Mouse (Mus musculus) liver, adult 2 months (tissue): ENCODE data around the gene Fam178b.

Experiments used
- CTCF ChIP-seq: fragments of 200-500 bp; IDR thresholded peaks from 2 replicates; pipeline ENCODE4 v1.5.1; 2011; ENCODE audit warnings: low read depth, low read length, control low read depth
- POLR2A ChIP-seq: fragments of 200-500 bp; IDR thresholded peaks from 2 replicates; pipeline ENCODE4 v1.6.1; 2011; ENCODE audit warnings: low read length, control low read depth; ENCODE audit not compliant: insufficient read depth; ENCODE audit errors: extremely low read depth

DNA sequence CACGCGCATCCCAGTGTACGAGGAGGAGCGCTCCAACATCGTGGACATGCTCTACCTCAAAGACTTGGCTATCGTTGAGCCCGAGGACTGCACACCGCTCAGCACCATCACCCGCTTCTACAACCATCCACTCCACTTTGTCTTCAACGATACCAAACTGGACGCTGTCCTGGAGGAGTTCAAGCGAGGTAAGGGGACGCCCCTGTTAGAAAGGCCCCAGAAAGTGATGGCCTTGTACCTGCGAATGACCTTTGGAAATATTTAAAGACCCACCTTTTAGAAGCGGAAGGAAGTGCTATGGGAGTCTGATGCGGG lies 170.1 kb downstream of the Fam178b start:
- no peak for TF ChIP-seq POLR2A
- TF ChIP-seq CTCF, result no peak
